In genomic region chr10:128900698-128901097, GRCm38 (mm10) we compare ENCODE assay signal across 8 mouse cellular contexts. TPM values are rescaled to one million over a fixed set of nuclear protein-coding genes. Genes with fewer than 3 reads are reported as not detected.
DNase-seq lines count a peak whose midpoint lies in the region; ATAC-seq and TF ChIP-seq lines count a peak whose summit lies in the region.

Gene Cd63, plus strand, starts transcription at chr10:128900989.

- H3K79me2 ChIP-seq in myocyte (ENCODE audit: control insufficient read depth, insufficient read depth) = no peaks in the 10 kb centered on the region

- no peak within 1 kb of the TSS for H3K4me2 ChIP-seq in neural tube, embryonic 11.5 days (ENCODE audit: low read depth)
- H3K4me2 ChIP-seq in embryonic facial prominence, embryonic 14.5 days (ENCODE audit: low read depth, low read length) = no peak within 1 kb of the TSS
- H3K4me2 ChIP-seq in heart, embryonic 14.5 days (ENCODE audit: low read length) = no peak within 1 kb of the TSS
- H3K4me2 ChIP-seq in myocyte (ENCODE audit: low read depth) = no peak within 1 kb of the TSS

- H3K4me3 ChIP-seq in neural tube, embryonic 11.5 days (ENCODE audit: low read depth, low read length) = no peak within 1 kb of the TSS
- H3K4me3 ChIP-seq in embryonic facial prominence, embryonic 14.5 days (ENCODE audit: low read depth, low read length) = no peak within 1 kb of the TSS
- H3K4me3 ChIP-seq in heart, embryonic 14.5 days (ENCODE audit: control insufficient read depth in 1 of 2, insufficient read depth in 1 of 2, low read depth in 1 of 2, low read length in 2 of 2) = no peak within 1 kb of the TSS
- H3K4me3 ChIP-seq in myocyte = no peak within 1 kb of the TSS

- 90% methylated on average over 3 of the region's 3 CpGs for WGBS in neural tube, embryonic 11.5 days
- WGBS in embryonic facial prominence, embryonic 14.5 days = 86% methylated on average over 3 of the region's 3 CpGs
- 82% methylated on average over 3 of the region's 3 CpGs for WGBS in heart, embryonic 14.5 days

- peaks cover 7% of the 10 kb centered on the region for H3K27me3 ChIP-seq in neural tube, embryonic 11.5 days (ENCODE audit: control insufficient read depth, insufficient read depth, low read length)
- 0 out of 2 replicates have a peak, but pooled peaks cover 8% of the 10 kb centered on the region for H3K27me3 ChIP-seq in embryonic facial prominence, embryonic 14.5 days (replicated peaks; ENCODE audit: control insufficient read depth, insufficient read depth, low read length)
- peaks cover 9% of the 10 kb centered on the region for H3K27me3 ChIP-seq in heart, embryonic 14.5 days (ENCODE audit: control insufficient read depth, insufficient read depth, low read length)
- no peaks in the 10 kb centered on the region for H3K27me3 ChIP-seq in myocyte (ENCODE audit: control insufficient read depth, insufficient read depth, insufficient read length)

- no peak within 1 kb of the TSS for H3K27ac ChIP-seq in neural tube, embryonic 11.5 days (ENCODE audit: low read depth, low read length)
- H3K27ac ChIP-seq in embryonic facial prominence, embryonic 14.5 days (replicated peaks; ENCODE audit: low read depth, low read length) = no peak within 1 kb of the TSS
- H3K27ac ChIP-seq in heart, embryonic 14.5 days (replicated peaks in 1 of 2; ENCODE audit: control insufficient read depth in 1 of 2, insufficient read depth in 1 of 2, low read depth in 2 of 2, low read length in 2 of 2) = no peak within 1 kb of the TSS

- no peak for ATAC-seq in neural tube, embryonic 11.5 days (ENCODE audit: insufficient read depth, low FRiP score, low TSS enrichment)
- no peak for ATAC-seq in embryonic facial prominence, embryonic 14.5 days (ENCODE audit: low read depth)
- no peak for ATAC-seq in heart, embryonic 14.5 days (ENCODE audit: insufficient number of reproducible peaks, insufficient read depth, low FRiP score, low read depth)

- no peaks in the 10 kb centered on the region for H3K36me3 ChIP-seq in neural tube, embryonic 11.5 days (ENCODE audit: control insufficient read depth, insufficient read depth, low read length)
- H3K36me3 ChIP-seq in embryonic facial prominence, embryonic 14.5 days (ENCODE audit: control insufficient read depth, insufficient read depth, low read length) = no peaks in the 10 kb centered on the region
- no peaks in the 10 kb centered on the region for H3K36me3 ChIP-seq in heart, embryonic 14.5 days (ENCODE audit: control insufficient read depth, insufficient read depth, low read length)
- no peaks in the 10 kb centered on the region for H3K36me3 ChIP-seq in myocyte (ENCODE audit: control insufficient read depth, insufficient read depth)

- no peak within 1 kb of the TSS for H3ac ChIP-seq in myocyte (ENCODE audit: control insufficient read depth, insufficient read length)

- H3K4me1 ChIP-seq in neural tube, embryonic 11.5 days (ENCODE audit: control insufficient read depth, insufficient read depth, low read length) = peaks cover 2% of the 10 kb centered on the region; the same call in 1 of the 2 replicates
- H3K4me1 ChIP-seq in embryonic facial prominence, embryonic 14.5 days (ENCODE audit: control insufficient read depth, insufficient read depth, low read length) = 0 out of 2 replicates have a peak, but pooled peaks cover 7% of the 10 kb centered on the region
- peaks cover 5 to 7% of the 10 kb centered on the region in 2 experiments; a peak in 3 of 4 replicates for H3K4me1 ChIP-seq in heart, embryonic 14.5 days (ENCODE audit: control insufficient read depth in 2 of 2, insufficient read depth in 2 of 2, low read length in 2 of 2)

- H3K9ac ChIP-seq in neural tube, embryonic 11.5 days (ENCODE audit: low read length) = no peak within 1 kb of the TSS
- H3K9ac ChIP-seq in embryonic facial prominence, embryonic 14.5 days (ENCODE audit: low read depth, low read length) = no peak within 1 kb of the TSS
- no peak within 1 kb of the TSS for H3K9ac ChIP-seq in heart, embryonic 14.5 days (ENCODE audit: low read length)

- no peak for DNase-seq in neural tube, embryonic 11.5 days (ENCODE audit: low spot score)
- DNase-seq in neural tube, embryonic 10.5 days (ENCODE audit: extremely low spot score, low spot score) = no peak
- no peak for DNase-seq in embryonic facial prominence, embryonic 14.5 days (ENCODE audit: low spot score)
- no peak for DNase-seq in left cerebral cortex, postnatal 10 days (ENCODE audit: extremely low spot score in 1 of 2, low spot score in 2 of 2)
- no peak for DNase-seq in right cerebral cortex, postnatal 10 days (ENCODE audit: low spot score in 2 of 2)
- no peak for DNase-seq in cerebellum, adult 11 months

- no peak for TF ChIP-seq POLR2A in myocyte (IDR thresholded peaks at IDR 0.05; ENCODE audit: insufficient read length, low read depth)

- no peaks in the 10 kb centered on the region for H3K9me3 ChIP-seq in neural tube, embryonic 11.5 days (ENCODE audit: control insufficient read depth, low read length)
- no peaks in the 10 kb centered on the region for H3K9me3 ChIP-seq in embryonic facial prominence, embryonic 14.5 days (ENCODE audit: control insufficient read depth, low read length)
- no peaks in the 10 kb centered on the region for H3K9me3 ChIP-seq in heart, embryonic 14.5 days (ENCODE audit: control insufficient read depth, low read length)

- intact Hi-C loops in left cerebral cortex, postnatal 10 days (cut with DNase I) = no loop called here

TF ChIP-seq in myocyte, 11 proteins besides CTCF, POLR2A, EP300 and RAD21:
- no peak for TF ChIP-seq MYOD1 (IDR thresholded peaks at IDR 0.05; ENCODE audit: control insufficient read depth in 1 of 3, insufficient read length in 2 of 3, low read depth in 2 of 3)
- TF ChIP-seq USF1 (IDR thresholded peaks at IDR 0.05; ENCODE audit: low read depth) = no peak
- no peak for TF ChIP-seq MYOG (IDR thresholded peaks at IDR 0.05; ENCODE audit: control insufficient read depth in 1 of 3, insufficient read depth in 1 of 3, insufficient read length in 2 of 3, low read depth in 2 of 3)
- no peak for TF ChIP-seq CEBPB (IDR thresholded peaks at IDR 0.05; ENCODE audit: insufficient read depth, poor library complexity, severe bottlenecking)
- no peak for TF ChIP-seq REST (IDR thresholded peaks at IDR 0.05; ENCODE audit: insufficient read depth, insufficient read length)
- no peak for TF ChIP-seq POLR2AphosphoS2 (IDR thresholded peaks at IDR 0.05; ENCODE audit: insufficient read length, low read depth)
TF ChIP-seq in myocyte: peak in this region for 0.

RNA-seq across cellular contexts. Expression of gene Cd63, which starts in this region (rescaled TPM):
- 192 and 208 TPM in 2 replicates for polyA plus RNA-seq in neural tube, embryonic 11.5 days (2014; fragmentation: Nextera tagmentation; extraction: Ambion mirVana)
- 916 and 959 TPM in 2 replicates for polyA plus RNA-seq in embryonic facial prominence, embryonic 14.5 days (2014; fragmentation: Nextera tagmentation; extraction: Ambion mirVana)
- 363 and 394 TPM in 2 replicates for polyA plus RNA-seq in heart, embryonic 14.5 days (2014; fragmentation: Nextera tagmentation; extraction: Ambion mirVana)
- 10 to 100 TPM; 63.0 to 66.0 TPM for total RNA-seq in left cerebral cortex, postnatal 10 days (2021)
- 2,403 TPM for polyA plus RNA-seq in myocyte (2012; fragmentation: generic; extraction: Trizol)
